Mouse (Mus musculus) heart, adult 2 months (tissue): ENCODE measurements around the gene Pex11b. TPM values are rescaled to one million over a fixed set of nuclear protein-coding genes. Genes with fewer than 3 reads are reported as not detected.

Experiments
- DNase-seq, 2 experiments: peaks; one replicate each; pipeline ENCODE4 v3.0.0; 2021
- H3K27ac ChIP-seq: fragments of 200-600 bp; 2 replicates; pipeline ENCODE4 v1.8.1; 2022
- H3K27me3 ChIP-seq: fragments of 200-500 bp; 2 replicates; pipeline ENCODE4 v1.6.1; 2012; ENCODE audit warnings: mild to moderate bottlenecking, low read length, inconsistent platforms, mixed read lengths; ENCODE audit not compliant: control insufficient read depth, insufficient read depth
- H3K36me3 ChIP-seq: fragments of 200-500 bp; 2 replicates; pipeline ENCODE4 v1.6.1; 2012; ENCODE audit warnings: low read length, inconsistent platforms; ENCODE audit not compliant: control insufficient read depth, insufficient read depth
- H3K4me1 ChIP-seq: fragments of 200-500 bp; 2 replicates; pipeline ENCODE4 v1.6.1; 2011; ENCODE audit warnings: low read length; ENCODE audit not compliant: control insufficient read depth, insufficient read depth
- H3K4me3 ChIP-seq: fragments of 200-600 bp; 2 replicates; pipeline ENCODE4 v1.8.1; 2022
- H3K79me2 ChIP-seq: fragments of 200-500 bp; replicated peaks from 2 replicates; pipeline ENCODE4 v1.6.1; 2012; ENCODE audit warnings: mild to moderate bottlenecking, inconsistent platforms, low read length, moderate library complexity, mixed read lengths; ENCODE audit not compliant: control insufficient read depth, insufficient read depth
- H3K9ac ChIP-seq: fragments of 200-500 bp; 2 replicates; pipeline ENCODE4 v1.6.1; 2012; ENCODE audit warnings: low read depth, mild to moderate bottlenecking, control low read depth, inconsistent platforms, low read length, mixed read lengths
- CTCF ChIP-seq: fragments of 200-600 bp; IDR thresholded peaks from 2 replicates; pipeline ENCODE4 v1.8.1; 2022; ENCODE audit warnings: antibody characterized with exemption, mild to moderate bottlenecking, moderate library complexity
- EP300 ChIP-seq: fragments of 200-500 bp; IDR thresholded peaks from 2 replicates; pipeline ENCODE4 v1.6.1; 2011; ENCODE audit warnings: low read depth, low read length, control low read depth; ENCODE audit not compliant: insufficient read depth
- POLR2A ChIP-seq: fragments of 200-500 bp; IDR thresholded peaks from 2 replicates; pipeline ENCODE4 v1.6.1; 2011; ENCODE audit warnings: mild to moderate bottlenecking, low read depth, low read length, control low read depth; ENCODE audit not compliant: insufficient read depth
- WGBS: fragments of 180-500 bp; shearing (Covaris S2); methylation state at CpG from one replicate; pipeline ENCODE4 v1.1.7; 2018; 5-methylcytosine and 5-hydroxymethylcytosine counted together
- intact Hi-C: fragments of 180-260 bp; cut with DNase I; formaldehyde crosslinking; loops from one replicate; pipeline ENCODE4 v1.15.1; 2025
- long read RNA-seq: library from polyadenylated mRNA; stranded (forward); transcript quantifications from one replicate; pipeline ENCODE4 v2.0.0, GENCODE M21; 2021
- polyA plus RNA-seq: library from polyadenylated mRNA; depleted of rRNA; stranded (reverse); fragments of >200 nt; gene quantifications from 2 replicates; pipeline ENCODE4 v1.2.3, GENCODE M21; 2012; rRNA removed
- total RNA-seq, 2 experiments: library from RNA; stranded (reverse); gene quantifications; 2 replicates each; pipeline ENCODE4 v1.2.3; 2021

Pex11b gene
- 10 to 100 TPM; 32.2 to 36.4 TPM for total RNA-seq
- polyA plus RNA-seq, result 41.3 and 65.8 TPM in 2 replicates
- long read RNA-seq, transcript Pex11b-201 (5 exons, 1,122 nt), result minor isoform, 8 of 55 reads
- long read RNA-seq, transcript Pex11b-202 (4 exons, 2,424 nt), result major isoform, 38 of 55 reads
- long read RNA-seq, partial matches to known transcripts, result 6 of 55 reads
- long read RNA-seq, other reads (novel, unspliced or antisense), result 0 of 55 reads

- intact Hi-C loops, result no loop called here
- no peaks in the 10 kb centered on the region for H3K27me3 ChIP-seq
- DNase-seq, result peak; percentile 93 to 96
- 1% methylated on average over 60 of the region's 60 CpGs for WGBS
- H3K4me3 ChIP-seq, result peak within 1 kb of the TSS; percentile 95
- peaks cover 7% of the 10 kb centered on the region for H3K4me1 ChIP-seq
- peaks cover 1% of the 10 kb centered on the region; the same call in 1 of the 2 replicates for H3K79me2 ChIP-seq
- H3K9ac ChIP-seq, result peak within 1 kb of the TSS; percentile 94
- peak within 1 kb of the TSS; percentile 94 for H3K27ac ChIP-seq
- TF ChIP-seq EP300, result 0 out of 2 replicates have a peak, but pooled peaks have one; percentile 26
- peak; percentile 75 for TF ChIP-seq POLR2A
- TF ChIP-seq CTCF, result peak; percentile 68
- peaks cover 12% of the 10 kb centered on the region; the same call in 1 of the 2 replicates for H3K36me3 ChIP-seq
Measured at GRCm38 (mm10) chr3:96634928-96635879, at the start of gene Pex11b, which contains the start of gene Gm42957. TSS of gene Pex11b (plus strand) at chr3:96635376. TSS of gene Gm42957 (plus strand) at chr3:96635474.

- Histone ChIP-seq H3K36me3 (no peaks in the 10 kb centered on the region), H3K27me3 (no peaks in the 10 kb centered on the region), H3K79me2 (no peaks in the 10 kb centered on the region; the same call in 1 of the 2 replicates), H3K4me1 (peaks cover 4% of the 10 kb centered on the region), H3K27ac (no peak overlapping the region), H3K4me3 (no peak overlapping the region), H3K9ac (no peak overlapping the region)
- intact Hi-C loops, result loop anchor here (5.0 kb wide), 1 partner anchor 88 kb away; no protein-coding TSS in a partner anchor
- no peak for DNase-seq
- no peak for TF ChIP-seq EP300
- TF ChIP-seq CTCF, result no peak
- no peak for TF ChIP-seq POLR2A
- WGBS, result 81% methylated on average over 4 of the region's 4 CpGs
Measured at GRCm38 (mm10) chr3:96590657-96591056, 44.5 kb upstream of the Pex11b start.

- Histone ChIP-seq H3K27ac (peak overlapping the region; percentile 91), H3K36me3 (no peaks in the 10 kb centered on the region), H3K9ac (peak overlapping the region; percentile 77), H3K27me3 (no peaks in the 10 kb centered on the region), H3K79me2 (no peaks in the 10 kb centered on the region; the same call in 1 of the 2 replicates), H3K4me1 (peaks cover 8% of the 10 kb centered on the region), H3K4me3 (peak overlapping the region; percentile 69)
- WGBS, result under 1% methylated on average over 10 of the region's 10 CpGs
- TF ChIP-seq EP300 (no peak), CTCF (no peak), POLR2A (no peak)
- intact Hi-C loops, result loop anchor here (2.0 to 5.0 kb wide), 2 partner anchors 37 to 91 kb away; no protein-coding TSS in a partner anchor
- DNase-seq, result peak; percentile 39 to 47
Measured at GRCm38 (mm10) chr3:96593374-96593773, 41.8 kb upstream of the Pex11b start.

- H3K36me3 ChIP-seq, result no peaks in the 10 kb centered on the region
- TF ChIP-seq CTCF (0 out of 2 replicates have a peak, but pooled peaks have one; percentile 4), EP300 (peak; percentile 62; the same call in 1 of the 2 replicates), POLR2A (peak; percentile 84)
- no peaks in the 10 kb centered on the region for H3K27me3 ChIP-seq
- H3K27ac ChIP-seq, result peak within 1 kb of the TSS; percentile 91
- intact Hi-C loops, result loop anchor here (2.0 to 5.0 kb wide), 2 partner anchors 37 to 92 kb away; no protein-coding TSS in a partner anchor
- peaks cover 8% of the 10 kb centered on the region for H3K4me1 ChIP-seq
- DNase-seq, result peak; percentile 95 to 96
- WGBS, result 1% methylated on average over 38 of the region's 38 CpGs
- no peaks in the 10 kb centered on the region; the same call in 1 of the 2 replicates for H3K79me2 ChIP-seq
- peak within 1 kb of the TSS; percentile 69 for H3K4me3 ChIP-seq
- peak within 1 kb of the TSS; percentile 77 for H3K9ac ChIP-seq
Measured at GRCm38 (mm10) chr3:96593790-96594560, 41.2 kb upstream of the Pex11b start, which contains the start of gene Polr3gl. TSS of gene Polr3gl (minus strand) at chr3:96594181.

- no peak for TF ChIP-seq POLR2A
- no peak for TF ChIP-seq EP300
- no peak for TF ChIP-seq CTCF
- Histone ChIP-seq H3K79me2 (no peaks in the 10 kb centered on the region; the same call in 1 of the 2 replicates), H3K36me3 (no peaks in the 10 kb centered on the region), H3K27ac (no peak overlapping the region; the same call in 1 of the 2 replicates), H3K4me3 (no peak overlapping the region), H3K27me3 (no peaks in the 10 kb centered on the region), H3K9ac (no peak overlapping the region), H3K4me1 (peaks cover 8% of the 10 kb centered on the region)
- intact Hi-C loops, result loop anchor here (5.0 kb wide), 1 partner anchor 93 kb away; no protein-coding TSS in a partner anchor
- WGBS, result 88% methylated on average over 5 of the region's 5 CpGs
- DNase-seq, result no peak
Measured at GRCm38 (mm10) chr3:96594851-96595250, 40.3 kb upstream of the Pex11b start.
